Mouse (Mus musculus) embryo, embryonic 11.5 days (tissue): ENCODE data around the gene Parl.
A peak's percentile ranks its signal among the peaks of the same experiment; 100 is the strongest.

Source experiments
- DNase-seq: peaks from one replicate; pipeline ENCODE4 v3.0.0-alpha.2; 2012; ENCODE audit warnings: low read depth, low spot score

Parl gene

DNA sequence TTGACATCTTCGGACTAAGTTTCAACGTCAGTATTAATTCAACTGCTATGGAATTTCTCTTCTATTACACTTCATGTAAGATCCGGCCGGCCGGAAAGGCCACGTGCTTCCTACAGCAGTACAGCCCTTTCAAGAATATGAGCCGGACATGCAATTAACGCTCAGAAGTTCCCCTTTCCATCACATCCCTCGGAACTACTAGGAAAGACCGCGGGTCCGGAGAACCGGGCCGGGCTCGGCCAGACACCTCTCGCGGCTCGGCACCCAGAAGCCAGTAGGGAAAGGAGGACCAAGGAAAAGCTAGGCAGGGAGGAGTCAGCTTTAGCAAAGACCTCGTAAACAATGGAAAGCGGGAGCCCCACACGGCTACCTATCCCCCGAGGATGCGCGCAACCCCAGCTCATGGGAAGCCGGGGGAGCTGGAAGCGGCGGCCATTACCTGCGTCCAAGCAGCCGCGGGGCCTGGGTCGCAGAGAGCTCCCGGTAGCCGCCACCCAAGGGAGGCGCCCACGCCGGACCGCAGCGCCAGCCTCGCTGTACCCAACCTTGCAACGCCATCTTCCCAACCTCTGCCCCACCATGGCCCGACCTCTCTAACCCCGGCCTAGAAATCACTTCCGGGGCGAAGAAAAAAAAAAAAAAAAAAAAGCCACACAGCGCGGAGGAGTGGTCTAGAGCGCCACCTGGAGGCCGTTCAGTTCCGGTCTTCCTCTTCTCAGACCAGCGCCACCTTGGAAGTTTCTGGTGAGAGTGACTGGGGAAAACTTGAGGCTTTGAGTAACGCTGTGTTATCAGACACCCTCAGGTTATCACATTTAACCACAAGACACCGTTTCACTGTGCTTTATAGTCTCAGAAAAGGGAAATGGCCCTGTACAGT is at the start of gene Parl:
Gene Parl, minus strand, starts transcription at position 618 of the 880 bp plus-strand sequence.
- DNase-seq, result peak; percentile 87

DNA sequence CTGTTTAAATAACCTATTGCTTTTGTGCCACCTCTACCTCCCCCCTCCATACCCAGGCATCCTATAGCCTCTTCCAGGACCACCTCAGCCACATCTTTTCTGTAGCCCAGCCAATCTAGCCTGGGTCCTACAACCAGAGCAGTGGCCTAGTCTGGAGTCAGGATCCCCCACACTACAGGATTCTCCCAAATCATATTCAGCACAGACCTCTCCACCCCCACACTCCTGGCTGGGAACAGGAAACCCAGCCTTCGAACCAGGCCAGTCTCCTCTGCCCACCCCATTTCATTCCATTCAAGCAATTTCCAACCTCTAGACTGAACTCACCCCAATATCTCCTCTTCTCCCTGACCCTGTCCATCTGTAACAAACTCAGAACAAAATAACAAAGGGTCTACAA is 43.3 kb upstream of the Parl start:
- DNase-seq, result no peak

DNA sequence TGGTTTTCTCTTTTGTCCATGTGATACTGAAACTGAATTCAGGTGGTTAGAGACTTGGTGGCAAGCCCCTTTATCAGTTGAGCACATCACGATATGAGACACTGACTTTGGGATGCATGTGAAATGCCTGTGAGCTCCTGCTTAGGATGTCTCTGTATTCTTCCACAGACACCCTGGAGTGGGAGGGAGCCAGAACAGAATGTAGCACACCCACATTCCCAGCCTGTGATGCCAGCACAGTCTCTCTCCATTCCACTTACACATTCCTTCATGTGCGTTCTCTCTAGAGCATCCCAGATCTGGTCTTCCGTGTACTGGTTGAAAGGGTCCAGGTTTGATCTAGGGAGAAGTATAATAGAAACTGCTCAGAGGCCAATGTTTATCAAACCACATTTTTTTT is 36.4 kb upstream of the Parl start:
- DNase-seq, result no peak

DNA sequence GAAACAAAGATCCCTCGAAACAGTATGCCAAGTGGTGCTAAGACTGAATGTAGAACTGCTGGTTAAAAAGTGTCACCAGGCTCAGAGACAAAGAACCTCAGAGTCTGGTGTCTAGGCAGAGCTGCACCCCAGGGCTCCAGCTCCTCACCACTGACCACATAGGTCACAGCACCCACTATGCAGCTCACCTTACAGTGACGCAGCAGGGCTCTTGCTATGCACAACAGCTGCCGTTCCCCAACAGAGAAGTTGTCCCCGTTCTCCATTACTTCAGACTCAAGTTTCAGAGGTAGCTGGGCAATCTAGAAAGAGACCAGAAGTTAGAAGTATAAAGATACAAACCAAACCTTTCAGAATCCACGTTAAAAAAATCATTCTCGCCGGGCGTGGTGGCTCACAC is 32.7 kb upstream of the Parl start:
- DNase-seq, result no peak

DNA sequence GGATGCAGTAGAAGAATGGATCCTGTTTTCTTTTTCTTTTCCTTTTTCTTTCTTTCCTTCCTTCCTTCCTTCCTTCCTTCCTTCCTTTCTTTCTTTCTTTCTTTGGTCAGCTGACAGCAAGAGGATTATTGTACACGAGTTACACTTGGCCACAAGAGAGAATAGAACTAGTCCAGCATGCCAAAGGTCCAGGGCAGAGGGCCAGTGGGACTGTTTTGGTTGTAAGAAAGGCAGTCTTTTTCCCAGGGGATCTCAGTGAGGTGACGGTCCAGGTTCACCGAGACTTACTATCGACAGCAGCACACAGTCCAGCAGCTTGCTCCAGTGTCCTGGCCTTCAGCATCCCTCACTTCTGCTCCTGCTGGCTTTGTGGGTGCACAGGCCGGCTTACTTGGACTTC is 26.1 kb upstream of the Parl start:
- DNase-seq, result no peak

DNA sequence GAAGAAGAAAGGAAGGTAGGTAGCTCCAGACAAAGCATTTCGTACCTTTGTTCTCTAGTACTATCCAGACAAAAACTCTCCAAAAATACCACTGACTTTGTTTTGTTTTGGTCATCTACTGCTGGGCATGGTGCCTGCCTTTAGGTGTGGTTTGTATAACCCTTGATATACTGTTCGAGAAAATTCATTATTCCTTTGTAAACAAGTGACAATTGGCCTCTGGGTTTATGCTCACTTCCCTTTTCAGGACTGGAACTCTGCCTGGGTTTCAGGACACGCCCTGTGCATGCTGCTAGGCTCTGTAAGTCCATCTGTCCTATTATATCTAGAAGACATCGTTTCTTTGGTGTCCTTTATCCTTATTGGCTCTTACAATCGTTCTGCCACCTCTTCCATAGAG is 23.1 kb upstream of the Parl start, which contains the start of gene Cyp2ab1:
Gene Cyp2ab1, minus strand, starts transcription at position 119 of the 400 bp plus-strand sequence.
- no peak for DNase-seq

DNA sequence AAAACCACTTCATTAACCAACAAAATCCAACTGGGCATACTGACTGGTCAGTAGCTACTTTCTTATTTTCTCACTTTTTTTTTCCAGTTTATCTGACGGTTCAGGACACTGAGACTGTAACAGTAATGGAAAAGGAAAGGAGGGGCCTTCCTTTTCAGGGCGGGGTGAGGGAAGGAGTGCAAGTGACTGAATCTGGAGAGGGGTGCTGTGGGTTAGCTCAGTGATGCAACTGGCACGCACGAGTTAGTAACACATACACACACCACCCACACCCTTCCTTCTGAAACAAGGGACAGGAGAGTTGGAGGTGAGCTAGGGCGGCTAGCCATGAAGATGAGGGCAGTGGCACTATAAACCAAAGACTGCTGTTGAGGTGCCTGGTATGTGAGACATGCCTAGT is 21.7 kb upstream of the Parl start:
- no peak for DNase-seq

DNA sequence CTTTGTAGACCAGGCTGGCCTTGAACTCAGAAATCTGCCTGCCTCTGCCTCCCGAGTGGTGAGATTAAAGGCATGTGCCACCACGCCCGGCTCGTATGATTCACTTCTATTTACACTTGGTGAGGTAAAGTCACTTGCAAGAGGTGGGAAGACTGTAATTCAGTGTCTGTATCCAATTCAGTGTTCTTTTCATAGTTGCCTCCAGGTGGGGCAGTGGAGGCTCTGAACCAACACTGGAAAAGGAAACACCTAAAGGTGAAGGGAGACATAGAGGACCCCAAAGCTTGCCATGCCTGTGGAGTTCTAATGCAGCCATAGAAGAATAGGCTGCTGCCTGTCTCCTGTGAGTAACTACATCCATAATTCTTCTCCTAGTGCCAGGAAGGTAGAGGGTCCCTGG is 20.1 kb upstream of the Parl start:
- no peak for DNase-seq

DNA sequence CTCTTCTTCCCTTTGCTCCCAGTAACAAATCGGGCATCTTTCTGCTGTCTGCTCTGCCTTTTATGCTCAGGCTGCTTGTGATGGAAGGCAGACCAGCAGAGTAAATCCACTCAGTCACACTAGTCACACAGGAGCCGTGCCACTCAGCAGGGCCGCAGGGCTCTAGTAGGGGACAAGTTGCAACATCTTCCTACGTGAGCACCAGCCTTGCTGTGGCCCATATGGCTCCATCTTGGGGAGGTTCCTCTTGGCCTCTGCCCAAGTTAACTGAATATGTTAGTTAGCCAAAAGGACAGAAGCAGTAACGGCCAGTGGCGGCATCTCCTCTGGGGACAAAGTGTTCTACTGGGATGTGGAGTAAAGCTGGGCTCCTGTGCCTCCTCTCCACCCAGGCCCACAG is 14.6 kb upstream of the Parl start:
- DNase-seq, result no peak

DNA sequence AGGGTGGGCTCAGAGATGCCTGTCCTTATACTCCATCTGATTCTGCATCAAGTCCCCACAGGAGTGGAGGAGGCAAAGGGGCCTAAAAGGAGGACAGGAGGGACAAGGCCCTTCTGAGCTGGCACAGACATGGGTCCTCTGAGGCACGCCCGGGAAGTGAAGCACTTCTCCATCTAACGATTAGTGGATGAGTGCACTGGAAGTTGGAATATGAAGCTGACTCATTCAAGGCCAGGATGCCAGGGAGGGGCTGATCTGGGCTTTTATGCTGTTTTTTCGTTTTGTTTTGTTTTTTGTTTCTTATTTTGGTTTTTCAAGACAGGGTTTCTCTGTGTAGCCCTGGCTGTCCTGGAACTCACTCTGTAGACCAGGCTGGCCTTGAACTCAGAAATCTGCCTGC is 13.1 kb upstream of the Parl start:
- no peak for DNase-seq

DNA sequence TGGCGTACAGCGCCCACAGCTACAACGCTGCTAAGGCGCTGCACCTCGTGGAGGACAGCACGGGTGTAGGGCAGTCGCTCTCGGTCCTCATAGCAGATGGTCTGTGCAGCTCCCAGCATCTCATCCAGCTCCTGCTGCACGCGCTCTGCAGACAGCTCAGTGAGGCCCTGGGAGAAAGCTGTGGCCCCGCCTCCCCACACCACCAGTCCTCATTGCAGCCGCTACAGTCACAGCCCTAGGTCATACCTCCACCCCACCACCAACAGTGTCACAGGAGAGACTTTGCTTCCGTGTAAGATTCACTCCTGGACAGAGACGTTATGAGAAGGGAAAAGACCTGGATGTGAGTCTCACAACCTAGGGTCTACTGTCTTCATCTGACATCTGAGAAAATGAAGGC is 10.1 kb upstream of the Parl start:
- no peak for DNase-seq

DNA sequence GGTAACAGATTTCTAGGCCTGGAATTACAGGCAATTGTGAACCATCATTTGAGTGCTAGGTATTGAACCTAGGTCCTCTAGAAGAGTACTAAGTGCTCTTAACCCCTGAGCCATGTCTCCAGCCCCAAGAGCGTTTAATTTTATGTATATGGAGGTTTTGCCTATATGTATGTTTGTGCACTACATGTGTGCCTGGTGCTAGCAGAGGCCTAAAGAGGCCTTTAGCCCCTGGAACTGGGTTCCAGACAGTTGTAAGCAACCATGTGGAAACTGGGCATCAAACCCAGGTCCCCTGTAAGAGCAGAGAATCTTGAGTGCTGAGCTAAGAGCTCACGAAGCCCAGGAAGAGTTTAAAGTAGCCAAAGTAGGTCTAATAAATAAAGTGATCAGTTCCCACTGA is 2.1 kb downstream of the Parl start:
- DNase-seq, result no peak

DNA sequence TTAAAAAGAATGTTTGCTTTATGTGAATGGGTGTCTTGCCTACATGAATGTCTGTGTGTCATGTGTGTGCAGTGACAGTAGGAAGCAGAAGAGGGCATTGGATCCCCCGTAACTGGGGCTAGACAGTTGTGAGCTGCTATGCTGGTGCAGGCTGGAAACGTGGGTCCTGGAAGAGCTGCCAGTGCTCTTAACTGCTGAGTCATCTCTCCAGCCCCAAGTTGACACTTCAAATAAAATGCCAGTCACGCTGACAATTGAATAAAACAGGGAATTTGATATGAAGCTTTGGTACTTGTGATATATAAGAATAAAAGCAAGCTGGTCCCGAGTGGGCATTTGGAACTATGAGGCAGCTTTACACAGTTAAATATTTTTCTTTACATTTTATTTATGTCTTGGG is 21.9 kb downstream of the Parl start:
- no peak for DNase-seq

DNA sequence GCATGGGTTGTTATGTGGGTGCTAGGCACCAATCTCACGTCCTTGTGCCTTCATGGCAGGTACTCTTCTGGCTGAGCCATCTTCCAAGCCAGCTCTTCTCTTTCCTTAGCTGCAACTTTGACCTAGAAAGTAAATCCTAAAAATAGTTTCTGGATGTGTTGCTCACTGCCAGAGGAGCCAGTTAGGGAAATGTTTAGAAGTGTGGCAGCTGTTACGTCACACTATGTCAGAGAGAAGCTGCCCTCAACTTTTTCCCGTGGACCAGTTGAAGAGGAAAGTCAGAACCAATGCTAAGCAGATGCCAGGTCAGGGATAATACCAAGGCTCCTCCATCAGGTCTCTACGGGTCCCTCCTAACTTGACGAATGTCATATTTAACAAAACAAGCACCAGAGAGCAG is 22.8 kb downstream of the Parl start:
- no peak for DNase-seq

DNA sequence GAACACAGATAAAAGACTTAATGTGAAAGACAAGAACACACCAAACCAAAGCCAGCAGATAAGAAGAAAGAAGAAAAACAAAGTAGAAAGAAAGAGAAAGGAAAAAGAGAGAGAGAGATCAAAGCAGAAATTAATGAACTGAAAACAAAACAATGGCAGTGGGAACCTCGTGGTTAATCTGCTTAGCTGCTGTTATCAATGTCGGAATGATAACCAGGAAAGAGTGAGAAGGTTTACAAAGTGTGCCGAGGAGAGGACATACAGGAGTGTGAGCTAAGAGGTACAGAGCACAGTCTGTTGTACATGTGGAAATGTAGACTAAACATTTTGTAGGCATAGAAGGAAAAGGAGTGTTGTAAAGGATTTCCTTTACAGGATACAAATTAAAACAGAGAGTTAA is 29.2 kb downstream of the Parl start:
- no peak for DNase-seq

DNA sequence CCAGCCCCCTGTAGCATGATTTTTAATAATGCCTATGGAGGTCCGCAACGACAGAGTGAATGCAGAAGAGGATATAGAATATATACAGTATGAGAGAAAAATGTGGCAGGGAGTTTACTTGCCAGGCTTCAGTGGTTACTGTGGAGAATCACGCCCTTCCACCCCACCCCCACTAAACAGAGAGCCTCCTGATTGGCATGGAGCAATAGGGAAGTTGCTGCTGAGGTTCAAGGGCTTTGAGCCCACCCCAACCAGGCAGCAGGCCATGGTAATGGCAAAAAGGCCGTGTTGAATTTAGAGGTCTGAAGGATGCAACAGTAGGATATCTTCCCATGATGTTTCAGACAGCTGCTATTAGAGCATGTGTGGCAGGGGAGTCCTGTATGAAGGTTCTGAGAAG is 30.8 kb downstream of the Parl start:
- no peak for DNase-seq

DNA sequence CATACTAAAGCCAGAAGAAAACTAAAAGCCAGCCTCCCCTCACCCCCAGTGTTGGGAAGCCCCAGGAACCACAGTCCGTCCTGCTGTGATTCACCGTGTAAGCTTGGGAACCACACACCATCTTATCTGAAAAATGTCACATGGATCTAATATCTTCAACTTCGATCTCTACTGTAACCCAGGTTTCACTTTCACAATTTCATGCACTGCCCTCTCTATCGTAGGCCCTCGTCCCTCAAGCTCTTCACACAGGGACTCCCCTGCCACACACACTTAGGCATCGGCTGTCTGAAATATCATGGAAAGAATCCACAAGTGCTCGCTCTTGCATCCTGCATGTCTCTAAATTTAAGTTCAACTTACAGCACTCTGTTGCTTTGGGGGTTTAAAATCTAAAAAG is 37.1 kb downstream of the Parl start:
- DNase-seq, result no peak

DNA sequence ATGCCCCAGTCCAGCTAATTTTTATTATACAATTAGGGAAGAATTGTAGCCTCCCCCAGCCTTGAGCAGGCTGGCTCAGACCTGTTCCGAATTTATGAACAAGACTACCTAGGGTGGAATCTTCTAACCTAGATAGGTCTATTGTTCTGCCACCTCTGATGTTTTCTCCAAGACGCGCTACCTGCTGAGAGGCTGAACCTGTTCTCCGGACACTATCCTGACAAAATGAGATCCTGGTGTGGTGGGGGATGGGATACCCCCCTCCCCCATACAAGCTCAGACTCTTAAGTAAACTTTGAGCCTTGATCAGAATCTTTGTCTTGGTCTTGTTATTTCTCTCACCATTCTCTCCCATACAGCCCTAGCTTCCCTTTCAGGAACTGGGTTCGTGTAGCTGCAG is 44.3 kb downstream of the Parl start:
- DNase-seq, result no peak

DNA sequence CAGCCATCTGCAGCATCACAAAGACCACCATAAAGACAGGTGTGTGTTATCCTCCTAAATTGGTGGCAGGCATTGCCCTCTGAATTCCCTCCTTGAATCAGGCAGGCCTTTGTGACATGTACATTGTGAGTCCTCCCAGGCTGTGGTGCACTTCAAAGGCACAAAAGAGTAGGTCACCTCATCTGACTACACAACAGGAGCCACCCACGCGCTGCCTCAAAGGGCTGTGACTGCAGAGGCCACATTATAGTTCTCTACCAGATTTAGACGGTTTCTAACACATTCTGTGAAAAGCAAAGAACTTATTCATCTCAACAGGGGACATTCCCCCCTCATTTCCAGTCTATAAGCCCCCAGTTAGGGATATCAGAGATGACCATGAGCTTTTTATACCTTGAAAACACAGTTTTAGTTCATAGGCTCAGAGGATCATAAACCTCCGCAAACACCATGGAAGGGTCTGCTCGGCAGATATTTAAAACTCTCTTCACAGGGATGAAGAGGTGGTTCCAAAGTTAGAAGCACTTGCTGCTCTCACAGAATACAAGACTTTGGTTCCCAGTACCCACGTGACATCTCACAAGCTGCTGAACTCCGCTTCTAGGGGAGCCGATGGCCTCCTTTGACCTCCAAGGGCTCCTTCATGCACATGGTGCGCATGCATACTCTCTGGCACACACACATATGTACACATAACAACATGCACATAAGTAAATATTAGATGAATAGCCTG is 53.6 kb downstream of the Parl start:
- no peak for DNase-seq

DNA sequence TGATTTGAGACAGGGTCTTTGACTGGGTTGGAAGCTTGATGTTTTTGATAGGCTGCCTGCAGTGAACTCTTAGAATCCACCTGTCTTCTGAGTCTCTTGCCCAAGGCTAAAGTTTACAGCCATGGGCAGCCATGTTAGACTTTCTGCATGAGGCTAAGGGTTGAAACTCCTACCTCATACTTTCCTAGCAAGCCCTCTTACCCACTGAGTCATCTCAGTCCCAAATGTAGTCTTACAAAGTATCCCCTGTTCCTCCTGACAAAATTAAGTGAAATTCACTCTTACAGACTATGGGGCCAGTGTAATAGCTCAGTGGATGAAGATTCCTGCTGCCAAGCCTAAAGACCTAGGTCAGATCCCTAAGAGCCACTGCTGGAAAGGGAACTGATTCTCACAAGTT is 55.1 kb downstream of the Parl start:
- no peak for DNase-seq

DNA sequence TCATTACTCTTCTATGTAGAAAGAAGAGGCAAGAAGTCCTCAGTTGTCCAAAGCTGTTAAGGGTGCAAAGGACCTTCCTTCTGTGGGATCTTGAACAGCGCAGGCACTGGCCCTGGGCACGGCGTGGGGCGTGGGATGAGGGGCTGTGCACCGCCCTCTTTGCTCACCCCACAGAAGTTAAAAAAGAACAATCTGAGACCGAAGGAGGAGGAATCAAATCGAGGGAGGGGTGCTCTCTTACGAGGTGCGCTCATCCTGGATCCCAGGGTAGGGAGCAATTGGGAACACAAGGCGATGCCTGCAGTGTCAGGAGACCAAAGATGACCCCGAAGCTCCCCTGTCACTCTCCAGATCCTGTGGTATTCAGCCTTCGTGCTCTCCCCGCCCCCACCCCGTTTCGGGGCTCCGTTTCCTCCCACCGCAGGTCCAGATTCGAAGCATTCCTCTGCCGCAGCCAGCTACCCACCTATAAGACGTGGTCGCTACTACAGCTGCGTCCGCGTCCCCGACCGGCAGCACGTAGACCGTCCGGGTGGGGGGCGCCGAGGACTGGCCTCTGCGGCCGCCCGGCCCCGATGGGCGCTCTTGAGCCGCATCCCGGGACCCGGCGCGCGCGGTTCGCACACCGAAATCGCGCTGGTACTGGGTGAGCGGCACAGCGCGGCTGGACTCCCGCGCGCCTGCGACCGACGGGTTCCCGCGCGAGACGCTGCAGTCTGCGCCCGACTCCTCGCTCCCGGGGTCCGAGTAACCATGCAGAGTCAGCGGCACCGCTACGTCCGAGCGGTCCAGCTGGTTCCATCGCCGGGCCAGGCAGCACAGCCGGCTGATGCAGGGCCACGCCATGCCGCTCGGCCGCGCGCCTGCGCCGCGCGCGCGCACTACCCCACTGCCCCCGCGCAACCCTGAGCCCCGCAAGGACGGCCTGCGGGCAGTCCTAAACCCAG is 61.4 kb downstream of the Parl start, which contains the start of gene Map6d1:
Gene Map6d1, minus strand, starts transcription at position 891 of the 947 bp plus-strand sequence.
- peak; percentile 36 for DNase-seq

DNA sequence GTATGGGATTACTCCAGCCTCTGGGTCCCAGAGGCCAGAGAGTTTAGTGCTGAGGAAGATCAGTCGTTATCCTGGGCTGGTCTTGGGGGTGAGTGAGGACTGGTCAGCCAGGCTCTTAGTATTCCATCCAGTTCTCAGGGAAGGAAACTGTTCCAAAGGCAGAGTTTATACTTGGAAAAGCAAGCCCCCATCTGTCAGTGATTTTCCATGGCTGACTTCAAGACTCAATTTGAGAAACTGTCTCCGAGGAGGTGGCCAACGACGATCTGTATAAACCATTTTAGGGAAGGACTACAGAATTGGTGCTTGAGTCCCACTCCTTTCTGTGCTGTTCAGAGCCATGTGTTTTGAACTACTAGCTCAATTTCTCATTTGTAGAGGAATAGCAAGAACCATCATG is 63.5 kb downstream of the Parl start:
- no peak for DNase-seq
